12 mouse cellular contexts compared by ENCODE assay signal in the genomic region with DNA sequence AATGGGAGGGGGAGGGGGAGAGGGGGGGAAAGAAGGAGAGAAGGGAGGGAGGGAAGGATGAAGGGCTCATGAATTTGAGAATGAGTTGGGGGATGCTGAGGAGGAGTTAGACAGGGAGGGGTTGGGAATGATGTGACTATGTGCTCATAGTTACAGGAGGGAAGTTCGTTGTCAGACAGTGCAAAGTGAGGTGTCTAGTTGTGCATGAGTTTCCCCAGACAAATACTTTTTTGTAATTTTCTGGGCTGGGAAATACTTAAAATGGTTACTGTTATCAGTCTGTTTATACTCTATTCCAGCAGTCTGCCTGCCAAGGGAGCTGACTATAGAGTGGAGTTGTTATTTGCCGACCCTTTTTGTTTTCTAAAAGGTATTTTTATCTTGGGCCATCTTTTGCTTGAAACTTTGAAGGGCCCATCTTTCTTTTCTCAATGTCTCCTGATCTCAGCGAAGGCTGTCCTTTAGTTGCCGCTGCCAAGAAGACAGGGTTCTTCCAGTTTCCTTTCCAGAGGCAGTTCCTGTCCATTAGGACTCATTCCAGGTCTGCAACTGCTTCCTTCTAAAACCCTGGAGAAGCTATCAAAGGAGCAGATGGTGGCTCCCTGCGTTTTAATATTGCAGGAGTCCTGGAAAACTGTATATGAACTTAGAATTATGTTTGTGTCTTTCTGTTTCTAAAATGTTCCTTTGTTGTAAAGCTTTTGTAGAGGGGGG.
A peak's percentile ranks its signal among the peaks of the same experiment; 100 is the strongest.
DNase-seq lines count a peak whose midpoint lies in the region; ATAC-seq and TF ChIP-seq lines count a peak whose summit lies in the region.
"Had no signal": no experiment of that assay in that cellular context is flagged by ENCODE, and none has a peak within 500 bp of the region (broad histone marks: within the 10 kb centered on the region; RNA-seq: fewer than 3 reads in every experiment).

No protein-coding gene starts in this region.

- no peak for TF ChIP-seq CTCF in heart, adult 2 months (IDR thresholded peaks at IDR 0.05)

- H3K4me2 ChIP-seq in heart, embryonic 12.5 days: no peak overlapping the region
- H3K4me2 ChIP-seq in embryonic facial prominence, embryonic 14.5 days (ENCODE audit: low read depth, low read length): no peak overlapping the region
- H3K4me2 ChIP-seq in limb, embryonic 14.5 days (replicated peaks; ENCODE audit: low read depth, low read length, severe bottlenecking): no peak overlapping the region
- H3K4me2 ChIP-seq in midbrain, embryonic 14.5 days (ENCODE audit: low read length): no peak overlapping the region
- H3K4me2 ChIP-seq: embryonic facial prominence, embryonic 15.5 days; neural tube, embryonic 13.5 days had no signal

- ATAC-seq in heart, embryonic 12.5 days (ENCODE audit: insufficient number of reproducible peaks, low FRiP score): no peak
- no peak; the same call in 1 of the 2 replicates for ATAC-seq in embryonic facial prominence, embryonic 14.5 days (ENCODE audit: low read depth)
- ATAC-seq in limb, embryonic 14.5 days (ENCODE audit: low FRiP score, low read depth): no peak
- no peak for ATAC-seq in megakaryocyte-erythroid progenitor cell, adult 5-6 weeks (replicated peaks; ENCODE audit: low FRiP score, low TSS enrichment, poor library complexity, severe bottlenecking)
- ATAC-seq in midbrain, embryonic 14.5 days (ENCODE audit: low FRiP score, low TSS enrichment): no peak

- H3K4me1 ChIP-seq in heart, adult 2 months (ENCODE audit: control insufficient read depth, insufficient read depth, low read length): peaks cover 2% of the 10 kb centered on the region
- peaks cover 4% of the 10 kb centered on the region; the same call in 1 of the 2 replicates for H3K4me1 ChIP-seq in heart, embryonic 12.5 days (replicated peaks)
- peaks cover 23% of the 10 kb centered on the region for H3K4me1 ChIP-seq in embryonic facial prominence, embryonic 14.5 days (ENCODE audit: control insufficient read depth, insufficient read depth, low read length)
- H3K4me1 ChIP-seq in limb, embryonic 14.5 days (ENCODE audit: control insufficient read depth, insufficient read depth, low read length): peaks cover 26% of the 10 kb centered on the region
- H3K4me1 ChIP-seq in midbrain, embryonic 14.5 days (ENCODE audit: control insufficient read depth, insufficient read depth, low read length): no peaks in the 10 kb centered on the region

- peak overlapping the region; percentile 13; the same call in 1 of the 2 replicates for H3K27ac ChIP-seq in heart, adult 2 months
- no peak overlapping the region for H3K27ac ChIP-seq in heart, embryonic 12.5 days (ENCODE audit: poor library complexity, severe bottlenecking)
- 0 out of 2 replicates have a peak overlapping the region, but pooled peaks have one; percentile 2 for H3K27ac ChIP-seq in embryonic facial prominence, embryonic 14.5 days (replicated peaks; ENCODE audit: low read depth, low read length)
- H3K27ac ChIP-seq in limb, embryonic 14.5 days (replicated peaks; ENCODE audit: low read depth, low read length): 0 out of 2 replicates have a peak overlapping the region, but pooled peaks have one; percentile 1
- no peak overlapping the region for H3K27ac ChIP-seq in midbrain, embryonic 14.5 days (replicated peaks; ENCODE audit: low read depth, low read length)
- H3K27ac ChIP-seq: embryonic facial prominence, embryonic 15.5 days; neural tube, embryonic 13.5 days had no signal

- peaks cover 2% of the 10 kb centered on the region; the same call in 1 of the 2 replicates for H3K36me3 ChIP-seq in heart, adult 2 months (ENCODE audit: control insufficient read depth, insufficient read depth, low read length)
- no peaks in the 10 kb centered on the region for H3K36me3 ChIP-seq in heart, embryonic 12.5 days
- H3K36me3 ChIP-seq in embryonic facial prominence, embryonic 14.5 days (ENCODE audit: control insufficient read depth, insufficient read depth, low read length): 0 out of 2 replicates have a peak, but pooled peaks cover 10% of the 10 kb centered on the region
- 0 out of 2 replicates have a peak, but pooled peaks cover 7% of the 10 kb centered on the region for H3K36me3 ChIP-seq in limb, embryonic 14.5 days (ENCODE audit: control insufficient read depth, insufficient read depth, low read length)
- H3K36me3 ChIP-seq in midbrain, embryonic 14.5 days (ENCODE audit: control insufficient read depth, insufficient read depth, low read length): no peaks in the 10 kb centered on the region
- H3K36me3 ChIP-seq: embryonic facial prominence, embryonic 15.5 days; neural tube, embryonic 13.5 days had no signal

- H3K27me3 ChIP-seq in heart, adult 2 months (ENCODE audit: control insufficient read depth, insufficient read depth, low read length): no peaks in the 10 kb centered on the region
- no peaks in the 10 kb centered on the region for H3K27me3 ChIP-seq in heart, embryonic 12.5 days (replicated peaks)
- H3K27me3 ChIP-seq in embryonic facial prominence, embryonic 14.5 days (replicated peaks; ENCODE audit: control insufficient read depth, insufficient read depth, low read length): no peaks in the 10 kb centered on the region
- no peaks in the 10 kb centered on the region for H3K27me3 ChIP-seq in limb, embryonic 14.5 days (ENCODE audit: control insufficient read depth, insufficient read depth, low read length)
- no peaks in the 10 kb centered on the region for H3K27me3 ChIP-seq in midbrain, embryonic 14.5 days (ENCODE audit: control insufficient read depth, insufficient read depth, low read length)
- H3K27me3 ChIP-seq: embryonic facial prominence, embryonic 15.5 days; neural tube, embryonic 13.5 days had no signal

- no peak overlapping the region for H3K9ac ChIP-seq in heart, adult 2 months (ENCODE audit: low read depth, low read length)
- no peak overlapping the region for H3K9ac ChIP-seq in heart, embryonic 12.5 days
- H3K9ac ChIP-seq in embryonic facial prominence, embryonic 14.5 days (ENCODE audit: low read depth, low read length): no peak overlapping the region
- no peak overlapping the region for H3K9ac ChIP-seq in limb, embryonic 14.5 days (ENCODE audit: low read depth, low read length, severe bottlenecking)
- H3K9ac ChIP-seq in midbrain, embryonic 14.5 days (replicated peaks; ENCODE audit: low read length): no peak overlapping the region
- H3K9ac ChIP-seq: embryonic facial prominence, embryonic 15.5 days; neural tube, embryonic 13.5 days had no signal

- H3K79me2 ChIP-seq in heart, adult 2 months (replicated peaks; ENCODE audit: control insufficient read depth, insufficient read depth, low read length): no peaks in the 10 kb centered on the region

- no peak overlapping the region for H3K4me3 ChIP-seq in heart, adult 2 months
- no peak overlapping the region for H3K4me3 ChIP-seq in heart, embryonic 12.5 days
- no peak overlapping the region for H3K4me3 ChIP-seq in embryonic facial prominence, embryonic 14.5 days (ENCODE audit: low read depth, low read length)
- no peak overlapping the region for H3K4me3 ChIP-seq in limb, embryonic 14.5 days (replicated peaks; ENCODE audit: low read length)
- H3K4me3 ChIP-seq in midbrain, embryonic 14.5 days (replicated peaks; ENCODE audit: low read depth, low read length): no peak overlapping the region
- H3K4me3 ChIP-seq: embryonic facial prominence, embryonic 15.5 days; neural tube, embryonic 13.5 days had no signal

- intact Hi-C loops in heart, adult 2 months (cut with DNase I): loop anchor here (5.0 kb wide), 1 partner anchor 34 kb away; no protein-coding TSS in a partner anchor

- WGBS in heart, adult 2 months: 28% methylated on average over 5 of the region's 5 CpGs
- 54% methylated on average over 5 of the region's 5 CpGs for WGBS in heart, embryonic 12.5 days
- WGBS in embryonic facial prominence, embryonic 14.5 days: 76% methylated on average over 5 of the region's 5 CpGs
- 59% methylated on average over 5 of the region's 5 CpGs for WGBS in limb, embryonic 14.5 days
- WGBS in midbrain, embryonic 14.5 days: 92% methylated on average over 5 of the region's 5 CpGs

- TF ChIP-seq POLR2A in heart, adult 2 months (IDR thresholded peaks at IDR 0.05; ENCODE audit: insufficient read depth, low read depth, low read length): no peak
- no peak for TF ChIP-seq POLR2A in limb, embryonic 14.5 days (IDR thresholded peaks at IDR 0.05; ENCODE audit: borderline replicate concordance, extremely low read depth, insufficient read depth, insufficient read length)

- 0 out of 2 replicates have a peak, but pooled peaks have one; percentile 8 for TF ChIP-seq EP300 in heart, adult 2 months (IDR thresholded peaks at IDR 0.05; ENCODE audit: insufficient read depth, low read depth, low read length)

- no peaks in the 10 kb centered on the region for H3K9me3 ChIP-seq in heart, embryonic 12.5 days (replicated peaks)
- H3K9me3 ChIP-seq in embryonic facial prominence, embryonic 14.5 days (ENCODE audit: control insufficient read depth, low read length): no peaks in the 10 kb centered on the region
- H3K9me3 ChIP-seq in limb, embryonic 14.5 days (ENCODE audit: control insufficient read depth, low read length): no peaks in the 10 kb centered on the region
- no peaks in the 10 kb centered on the region for H3K9me3 ChIP-seq in midbrain, embryonic 14.5 days (ENCODE audit: control insufficient read depth, low read length)
- H3K9me3 ChIP-seq: embryonic facial prominence, embryonic 15.5 days; neural tube, embryonic 13.5 days had no signal

- peak in 1 of 2 experiments; percentile 55 for DNase-seq in heart, adult 2 months
- DNase-seq in MN1 (ENCODE audit: low spot score): peak; percentile 52
- DNase-seq in embryonic facial prominence, embryonic 14.5 days (ENCODE audit: low spot score): peak; percentile 69
- no peak for DNase-seq in limb, embryonic 14.5 days (ENCODE audit: low spot score)
- DNase-seq in natural killer cell, adult 2 months (ENCODE audit: low spot score in 2 of 2): no peak
- no peak for DNase-seq in midbrain, embryonic 14.5 days
- DNase-seq: right cerebral cortex, postnatal 25 days; thymus, postnatal 36 days had no signal

Comparison
In these comparisons a context has a peak if more than half of its experiments do, and no peak if none do; other contexts are left out.
1. H3K27ac ChIP-seq: peak in heart, adult 2 months (single experiment), embryonic facial prominence, embryonic 14.5 days (single experiment) and limb, embryonic 14.5 days (single experiment); none in heart, embryonic 12.5 days (single experiment) and midbrain, embryonic 14.5 days (single experiment).
2. DNase-seq: peak in MN1 (single experiment) and embryonic facial prominence, embryonic 14.5 days (single experiment); none in limb, embryonic 14.5 days (single experiment), natural killer cell, adult 2 months (0 of 2) and midbrain, embryonic 14.5 days (single experiment).